Mouse (Mus musculus): ENCODE measurements around the gene Txn2.

- TF ChIP-seq POLR2A (IDR thresholded peaks at IDR 0.05; ENCODE audit: borderline replicate concordance, control insufficient read depth, low read depth, low read length): no peak
- TF ChIP-seq CTCF (IDR thresholded peaks at IDR 0.05; ENCODE audit: control insufficient read depth, insufficient read depth, low read length): no peak
Observed at GRCm38 (mm10) chr15:77905275-77905970, 23.4 kb downstream of the Txn2 start.
